18 mouse cellular contexts compared by ENCODE assay signal in genomic region chr4:136770718-136771117, GRCm38 (mm10).
"Had no signal": no experiment of that assay in that cellular context is flagged by ENCODE, and none has a peak within 500 bp of the region (broad histone marks: within the 10 kb centered on the region; RNA-seq: fewer than 3 reads in every experiment).

No protein-coding gene starts in this region.

- H3K27me3 ChIP-seq: kidney, embryonic 15.5 days; limb, embryonic 12.5 days; limb, embryonic 15.5 days; midbrain, embryonic 13.5 days had no signal

- H3K9ac ChIP-seq: kidney, embryonic 15.5 days; limb, embryonic 12.5 days; limb, embryonic 15.5 days; liver, embryonic 14.5 days; liver, postnatal 0 days; lung, embryonic 14.5 days; midbrain, embryonic 13.5 days had no signal

- ATAC-seq: liver, postnatal 0 days; lung, postnatal 0 days; midbrain, embryonic 13.5 days had no signal

- DNase-seq: kidney, adult 8-10 months; kidney, postnatal 14 days; kidney, postnatal 4 days; left cerebral cortex, postnatal 4 days; liver, postnatal 0 days; lung, embryonic 14.5 days; thymus, adult 18-20 months; thymus, postnatal 36 days had no signal

- H3K9me3 ChIP-seq: kidney, embryonic 15.5 days; limb, embryonic 15.5 days had no signal

- H3K27ac ChIP-seq: kidney, embryonic 15.5 days; limb, embryonic 12.5 days; limb, embryonic 15.5 days; liver, embryonic 14.5 days; macrophage; midbrain, embryonic 13.5 days; stomach, postnatal 0 days had no signal

- H3K4me3 ChIP-seq: kidney, embryonic 15.5 days; limb, embryonic 12.5 days; limb, embryonic 15.5 days; midbrain, embryonic 10.5 days; midbrain, embryonic 13.5 days had no signal

- H3K4me2 ChIP-seq: kidney, embryonic 15.5 days; limb, embryonic 12.5 days; limb, embryonic 15.5 days; liver, embryonic 11.5 days; lung, embryonic 14.5 days; midbrain, embryonic 13.5 days had no signal
